Mouse (Mus musculus): ENCODE measurements around the gene Pnpla8. TPM values are rescaled to one million over a fixed set of nuclear protein-coding genes. Genes with fewer than 3 reads are reported as not detected.

Gene Pnpla8
- polyA plus RNA-seq, 1 experiment from 2014 or later: 122 TPM

Small RNA genes lying within 50 kb of the gene (microRNA-seq; reads per million reads assigned to microRNA genes)
- gene Mir5627: not detected

Other genes starting within 250 kb of the Pnpla8 start
- gene Dnajb9, start 11.0 kb upstream of the Pnpla8 start, polyA plus RNA-seq (2015; fragmentation: Nextera tagmentation; extraction: Ambion mirVana): 30.3 and 31.0 TPM in 2 replicates
- gene Nrcam, start 107.5 kb downstream of the Pnpla8 start, polyA plus RNA-seq (2015; fragmentation: Nextera tagmentation; extraction: Ambion mirVana): 134 and 146 TPM in 2 replicates